Mouse (Mus musculus) ovary, postnatal 36 days (tissue): ENCODE data around the gene Calca.
"Not testable (repeated sequence)": the region's sequence is repeated elsewhere in the genome, so short reads cannot be mapped to it uniquely, and the experiment has no call there.

Source experiments
- DNase-seq: peaks from one replicate; pipeline ENCODE4 v3.0.0; 2022; ENCODE audit warnings: low spot score, mixed read lengths

Gene Calca

DNA sequence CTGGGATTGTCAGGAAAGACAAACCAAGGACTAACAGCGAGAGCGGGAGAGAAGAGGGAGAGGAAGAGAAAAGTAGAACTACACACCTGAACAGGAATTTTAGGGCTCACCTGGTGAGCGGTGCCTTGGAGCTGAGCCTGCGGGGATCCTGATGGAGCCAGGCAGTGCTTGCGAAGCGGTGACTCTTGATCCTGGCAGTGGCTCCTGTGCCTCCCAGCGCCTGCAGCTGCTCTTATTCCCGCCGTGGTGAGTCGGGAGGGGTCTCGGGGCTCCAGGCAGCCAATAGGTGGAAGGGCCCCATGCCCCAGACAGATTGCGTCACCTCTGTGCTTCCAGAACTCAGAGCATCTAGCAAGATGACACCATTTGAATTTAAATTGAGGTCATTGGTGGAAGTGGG lies at the start of gene Calca:
Gene Calca, minus strand, starts transcription at position 256 of the 400 bp plus-strand sequence.
- DNase-seq, result peak; percentile 6

DNA sequence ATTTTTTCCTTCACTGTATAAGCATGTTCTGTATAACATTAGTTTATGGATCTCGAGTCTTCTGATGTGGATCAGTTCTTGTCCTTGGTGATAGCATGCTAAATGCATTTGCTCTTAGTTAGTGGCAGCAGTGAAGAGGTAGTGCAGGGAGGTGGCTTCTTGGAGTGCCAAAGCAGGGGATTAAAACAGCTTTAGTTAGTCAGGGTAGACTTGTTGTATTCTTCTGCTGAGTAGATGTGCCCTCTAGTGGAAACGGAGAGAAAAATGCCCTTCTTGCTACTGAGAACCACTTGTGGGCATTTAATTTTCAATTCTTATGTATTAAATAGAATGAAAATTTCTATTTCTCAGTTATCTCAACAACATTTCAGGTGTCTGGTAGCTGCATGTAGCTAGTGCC lies 36.5 kb upstream of the Calca start:
- DNase-seq, result no peak

DNA sequence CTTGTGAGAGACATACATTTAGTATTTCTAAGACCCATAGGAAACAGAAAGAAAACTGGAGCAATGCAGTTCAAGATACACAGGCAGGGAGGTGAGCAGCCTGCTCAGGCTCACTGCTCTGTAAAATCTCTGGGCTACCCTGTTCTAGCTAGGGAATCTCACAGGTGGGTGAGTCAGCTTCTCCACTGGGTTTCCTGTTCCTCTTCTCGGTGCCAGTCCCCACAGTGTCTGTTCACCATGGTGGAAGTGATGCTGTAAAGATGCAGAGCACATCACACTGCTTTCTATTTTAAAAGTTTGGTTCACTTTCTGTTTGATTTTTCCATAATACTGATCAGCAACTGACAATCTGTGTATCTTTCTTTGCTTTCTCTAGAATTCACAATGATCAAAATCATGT lies 35.2 kb upstream of the Calca start:
- no peak for DNase-seq

DNA sequence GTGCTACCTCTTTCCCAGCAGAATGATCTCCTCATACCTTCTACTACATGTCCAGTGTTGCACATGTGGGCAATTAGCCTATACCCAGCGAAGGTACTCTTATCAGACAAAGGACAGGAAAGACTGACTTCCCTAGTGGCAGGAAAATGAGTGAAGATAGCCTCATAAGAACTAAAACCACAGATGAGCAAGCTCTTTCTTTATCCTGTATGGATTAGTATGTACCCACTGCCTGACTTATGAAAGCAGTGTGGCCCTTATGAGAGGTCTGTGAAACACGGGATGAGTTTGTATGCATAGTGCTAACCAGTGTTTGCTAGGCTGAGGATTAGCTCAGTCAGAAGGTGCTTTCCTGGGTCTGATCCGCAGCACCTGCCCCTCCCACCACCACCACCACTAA lies 13.6 kb upstream of the Calca start:
- no peak for DNase-seq

DNA sequence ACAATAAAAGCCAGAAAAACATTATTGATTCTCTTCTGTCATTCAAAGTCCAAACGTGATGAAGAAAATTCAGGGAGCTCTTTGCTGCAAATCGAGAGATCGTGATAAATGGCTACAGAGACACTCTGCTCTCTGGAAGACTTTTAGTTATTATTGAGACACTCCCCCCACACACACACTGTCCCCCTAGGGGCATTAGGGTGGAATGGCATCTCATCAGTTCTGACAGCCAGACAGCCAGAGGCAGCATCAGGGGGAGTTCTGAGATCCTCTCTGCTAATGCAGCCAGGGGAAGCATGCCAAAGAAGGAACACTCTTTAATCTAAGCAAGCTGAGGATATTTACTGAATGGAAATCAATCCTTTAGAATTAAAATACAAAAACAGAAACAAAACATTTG lies 12.6 kb upstream of the Calca start:
- DNase-seq, result no peak

DNA sequence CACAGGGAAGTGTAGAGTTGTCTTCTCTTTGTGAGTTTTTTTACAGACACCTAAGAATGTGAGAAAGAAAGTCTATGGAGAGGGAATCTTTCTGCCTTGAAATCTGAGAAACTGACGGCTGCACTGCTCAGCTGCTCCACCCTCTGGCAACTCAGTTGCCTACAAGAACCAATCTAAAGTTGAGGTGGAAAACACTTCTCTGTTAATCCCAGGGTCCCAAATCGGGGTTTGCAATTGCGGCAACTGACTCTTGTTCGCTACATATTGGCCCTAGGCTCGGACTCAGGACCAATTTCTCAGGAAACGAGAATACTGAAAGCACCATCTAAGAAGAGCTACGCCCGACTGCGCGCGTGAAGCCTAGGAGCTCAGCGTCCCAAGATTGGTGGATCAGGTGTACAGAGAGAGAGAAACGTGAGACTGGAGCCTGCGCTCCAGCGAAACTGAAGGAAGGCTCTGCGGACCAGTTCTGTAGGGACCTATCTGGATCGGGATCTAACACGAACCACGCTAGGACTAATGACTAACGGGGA lies 522 bp downstream of the Calca start:
- DNase-seq, result peak; percentile 18

DNA sequence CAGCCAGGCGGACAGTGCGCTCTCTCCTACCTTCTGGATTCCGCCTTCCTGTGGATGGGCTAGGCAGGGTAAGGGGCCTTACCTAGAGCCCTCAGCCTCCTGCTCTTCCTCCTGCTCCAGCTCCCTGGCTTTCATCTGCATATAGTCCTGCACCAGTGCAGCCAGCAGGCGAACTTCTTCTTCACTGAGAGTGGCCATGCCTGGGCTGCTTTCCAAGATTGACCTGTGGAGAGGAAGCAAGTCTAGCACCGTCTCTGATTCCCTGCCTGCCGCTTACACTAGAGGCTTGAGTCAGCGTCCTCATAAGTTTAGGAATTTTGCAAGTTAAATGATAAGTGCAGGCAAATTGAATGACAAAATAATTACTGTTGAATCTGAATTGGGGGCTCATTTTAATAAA lies 1.8 kb downstream of the Calca start:
- DNase-seq, result no peak

DNA sequence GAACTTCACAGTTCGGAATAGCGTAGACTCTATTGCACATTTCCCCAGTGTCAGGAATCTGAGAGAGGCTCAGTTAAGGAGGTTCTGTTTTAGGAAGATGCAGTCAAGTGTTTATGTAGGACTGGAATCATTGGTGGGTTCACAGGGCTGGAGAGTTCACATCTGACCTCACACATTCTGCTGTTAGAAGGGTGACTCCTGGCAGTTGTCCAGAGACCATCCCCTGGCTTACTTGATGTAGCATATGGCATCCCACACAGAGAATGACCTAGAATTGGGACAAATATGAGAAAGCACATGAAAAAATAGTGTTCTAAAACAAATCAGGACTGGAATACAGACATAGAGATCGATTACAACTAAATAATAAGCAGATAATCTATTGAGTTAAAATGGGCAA lies 10.2 kb downstream of the Calca start:
- no peak for DNase-seq

DNA sequence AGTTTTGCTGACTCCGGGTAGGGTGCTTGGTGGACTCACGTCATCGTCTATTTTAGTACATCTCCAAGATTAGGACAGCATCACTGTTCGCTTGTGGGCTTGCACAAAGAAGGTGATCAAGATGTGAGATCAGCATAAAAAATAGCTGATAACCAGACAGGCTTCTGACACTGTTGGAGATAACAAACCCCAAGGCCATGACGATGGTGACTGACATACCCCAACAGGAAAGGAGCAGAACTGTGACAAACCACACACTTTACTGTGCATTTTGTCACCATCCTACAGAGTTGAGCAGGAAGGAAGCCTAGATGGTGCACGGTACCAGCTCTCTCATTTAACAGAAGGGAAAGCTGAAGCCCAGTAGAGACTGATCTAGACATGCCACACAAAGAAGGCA lies 19.4 kb downstream of the Calca start:
- no peak for DNase-seq

DNA sequence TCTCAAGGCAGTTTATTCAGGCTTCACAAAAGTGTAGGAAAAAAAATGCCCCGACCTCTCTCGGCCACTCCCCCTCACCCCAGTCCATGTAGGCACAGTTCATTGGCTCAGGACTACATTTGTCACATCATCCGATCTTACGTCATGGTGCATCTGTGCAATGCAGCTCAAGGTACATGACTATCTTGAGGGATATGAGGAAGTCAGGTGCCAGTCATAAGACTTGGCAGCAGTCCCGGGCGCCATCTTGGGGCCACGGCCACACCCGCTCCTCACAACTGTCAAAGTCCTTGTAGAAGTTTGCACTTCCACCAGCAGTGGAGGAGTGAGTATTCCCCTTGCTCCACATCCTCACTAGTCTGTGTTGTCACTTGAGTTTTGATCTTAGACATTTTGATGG lies 41.8 kb downstream of the Calca start:
- not testable (repeated sequence) for DNase-seq

DNA sequence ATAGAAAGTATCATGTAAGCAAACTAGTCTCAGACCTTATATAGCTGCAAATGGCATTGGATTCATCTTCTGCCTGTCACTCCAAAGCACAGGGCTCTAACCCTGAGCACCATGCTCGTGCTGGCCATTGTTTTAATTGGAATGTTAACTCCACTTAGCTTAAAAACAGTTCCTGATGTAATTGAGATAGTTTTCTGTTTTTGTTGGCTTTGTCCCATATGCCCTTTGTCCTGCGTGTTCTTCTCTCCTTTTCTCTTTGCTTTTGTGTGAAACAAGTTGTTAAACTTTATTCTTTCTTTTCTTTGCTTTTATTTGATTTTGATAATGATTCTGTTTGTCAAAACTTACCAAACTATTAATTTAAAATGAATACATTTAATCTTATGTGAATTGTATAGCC lies 53.7 kb downstream of the Calca start:
- no peak for DNase-seq
